ENCODE assay signal across 10 mouse cellular contexts in the genomic region with DNA sequence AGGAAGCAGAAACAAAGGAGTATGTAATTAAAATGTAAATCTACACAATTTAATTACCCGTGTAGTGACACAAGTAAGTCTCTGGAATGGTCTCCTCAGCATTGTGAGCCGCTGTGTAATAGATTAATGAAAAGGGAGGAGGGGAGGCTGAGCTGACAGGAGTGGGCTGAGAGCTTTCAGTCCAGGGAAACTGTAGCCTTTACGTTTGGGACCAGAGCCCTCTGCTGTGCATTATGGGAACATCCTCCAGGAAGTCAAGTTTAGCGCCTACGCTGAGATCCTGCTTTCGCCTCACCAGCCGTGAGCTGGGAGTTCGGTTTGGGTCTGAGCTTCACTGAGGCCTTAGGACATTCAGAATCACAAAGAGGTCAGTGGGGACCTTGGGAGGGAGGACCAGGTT. TPM values are rescaled to one million over a fixed set of nuclear protein-coding genes. Genes with fewer than 3 reads are reported as not detected.
DNase-seq lines count a peak whose midpoint lies in the region; ATAC-seq lines count a peak whose summit lies in the region.
"Had no signal": no experiment of that assay in that cellular context is flagged by ENCODE, and none has a peak within 500 bp of the region (broad histone marks: within the 10 kb centered on the region; RNA-seq: fewer than 3 reads in every experiment).

No protein-coding gene starts in this region.

- no peak overlapping the region for H3K9ac ChIP-seq in neural tube, embryonic 11.5 days (ENCODE audit: low read length)
- H3K9ac ChIP-seq in hindbrain, embryonic 15.5 days = no peak overlapping the region
- H3K9ac ChIP-seq: heart, embryonic 13.5 days had no signal

- no peaks in the 10 kb centered on the region for H3K27me3 ChIP-seq in neural tube, embryonic 11.5 days (ENCODE audit: control insufficient read depth, insufficient read depth, low read length)
- no peaks in the 10 kb centered on the region for H3K27me3 ChIP-seq in hindbrain, embryonic 15.5 days
- H3K27me3 ChIP-seq: heart, embryonic 13.5 days had no signal

- H3K4me3 ChIP-seq in neural tube, embryonic 11.5 days (ENCODE audit: low read depth, low read length) = no peak overlapping the region
- no peak overlapping the region for H3K4me3 ChIP-seq in hindbrain, embryonic 15.5 days
- H3K4me3 ChIP-seq: heart, embryonic 13.5 days had no signal

- no peaks in the 10 kb centered on the region; the same call in 1 of the 2 replicates for H3K36me3 ChIP-seq in neural tube, embryonic 11.5 days (ENCODE audit: control insufficient read depth, insufficient read depth, low read length)
- H3K36me3 ChIP-seq in hindbrain, embryonic 15.5 days = peaks cover 25% of the 10 kb centered on the region
- H3K36me3 ChIP-seq: heart, embryonic 13.5 days had no signal

- ATAC-seq in frontal cortex, adult (ENCODE audit: low TSS enrichment) = peak; percentile 78; the same call in 1 of the 2 replicates
- ATAC-seq in neural tube, embryonic 11.5 days (ENCODE audit: insufficient read depth, low FRiP score, low TSS enrichment) = no peak; the same call in 1 of the 2 replicates
- peak; percentile 84 for ATAC-seq in hindbrain, embryonic 15.5 days (ENCODE audit: low FRiP score, low read depth)

- H3K9me3 ChIP-seq in neural tube, embryonic 11.5 days (ENCODE audit: control insufficient read depth, low read length) = peaks cover 3% of the 10 kb centered on the region; the same call in 1 of the 2 replicates
- H3K9me3 ChIP-seq in hindbrain, embryonic 15.5 days = peaks cover 18% of the 10 kb centered on the region; the same call in 1 of the 2 replicates

- H3K27ac ChIP-seq in neural tube, embryonic 11.5 days (ENCODE audit: low read depth, low read length) = no peak overlapping the region
- no peak overlapping the region for H3K27ac ChIP-seq in hindbrain, embryonic 15.5 days (replicated peaks)
- H3K27ac ChIP-seq: heart, embryonic 13.5 days had no signal

- no peak overlapping the region for H3K4me2 ChIP-seq in neural tube, embryonic 11.5 days (ENCODE audit: low read depth)
- no peak overlapping the region for H3K4me2 ChIP-seq in hindbrain, embryonic 15.5 days
- H3K4me2 ChIP-seq: heart, embryonic 13.5 days had no signal

- WGBS in neural tube, embryonic 11.5 days = 36% methylated on average over 8 of the region's 8 CpGs
- 20% methylated on average over 8 of the region's 8 CpGs for WGBS in hindbrain, embryonic 15.5 days

- no peaks in the 10 kb centered on the region for H3K4me1 ChIP-seq in neural tube, embryonic 11.5 days (ENCODE audit: control insufficient read depth, insufficient read depth, low read length)
- peaks cover 3% of the 10 kb centered on the region; the same call in 1 of the 2 replicates for H3K4me1 ChIP-seq in hindbrain, embryonic 15.5 days (replicated peaks)
- H3K4me1 ChIP-seq: heart, embryonic 13.5 days had no signal

- DNase-seq in frontal cortex, postnatal 14 days (ENCODE audit: low spot score in 2 of 2) = no peak
- DNase-seq in neural tube, embryonic 11.5 days (ENCODE audit: low spot score) = peak; percentile 32
- no peak for DNase-seq in neural tube, embryonic 10.5 days (ENCODE audit: extremely low spot score, low spot score)
- DNase-seq in retina, embryonic 14.5 days (ENCODE audit: low spot score) = peak; percentile 79
- DNase-seq in layer of hippocampus, adult 9-10 months (ENCODE audit: low spot score) = no peak
- no peak for DNase-seq in c-Kit-positive CD71-positive TER-119-positive erythroid progenitor cells, embryonic 14.5 days (ENCODE audit: low spot score)

RNA-seq across cellular contexts. Expression of a gene that starts 19.1 kb away (rescaled TPM):
- 5.1 and 6.1 TPM in 2 replicates for polyA plus RNA-seq in neural tube, embryonic 11.5 days (2014; fragmentation: Nextera tagmentation; extraction: Ambion mirVana)
- polyA plus RNA-seq in hindbrain, embryonic 15.5 days (2015; fragmentation: Nextera tagmentation; extraction: Ambion mirVana) = 5.8 and 8.3 TPM in 2 replicates
- polyA plus RNA-seq: liver, embryonic 16.5 days had no signal

RNA-seq across cellular contexts. Expression of a gene that starts 23.2 kb away (rescaled TPM):
- polyA plus RNA-seq in neural tube, embryonic 11.5 days (2014; fragmentation: Nextera tagmentation; extraction: Ambion mirVana) = 89.0 and 97.7 TPM in 2 replicates
- 94.3 and 101 TPM in 2 replicates for polyA plus RNA-seq in hindbrain, embryonic 15.5 days (2015; fragmentation: Nextera tagmentation; extraction: Ambion mirVana)

RNA-seq across cellular contexts. Expression of a gene that starts 38.6 kb away (rescaled TPM):
- 22.2 and 23.0 TPM in 2 replicates for polyA plus RNA-seq in neural tube, embryonic 11.5 days (2014; fragmentation: Nextera tagmentation; extraction: Ambion mirVana)
- polyA plus RNA-seq in hindbrain, embryonic 15.5 days (2015; fragmentation: Nextera tagmentation; extraction: Ambion mirVana) = 8.5 and 9.1 TPM in 2 replicates

RNA-seq across cellular contexts. Expression of a gene that starts 50.7 kb away (rescaled TPM):
- polyA plus RNA-seq in neural tube, embryonic 11.5 days (2014; fragmentation: Nextera tagmentation; extraction: Ambion mirVana) = not detected in 2 replicates
- polyA plus RNA-seq in hindbrain, embryonic 15.5 days (2015; fragmentation: Nextera tagmentation; extraction: Ambion mirVana) = 0.07 TPM in 1 of 2 replicates, not detected in the other
- polyA plus RNA-seq: heart, embryonic 13.5 days had no signal

Comparison
In these comparisons a context has a peak if more than half of its experiments do, and no peak if none do; other contexts are left out.
1. DNase-seq: peak in neural tube, embryonic 11.5 days (single experiment) and retina, embryonic 14.5 days (single experiment); none in frontal cortex, postnatal 14 days (0 of 2), neural tube, embryonic 10.5 days (single experiment), layer of hippocampus, adult 9-10 months (single experiment) and c-Kit-positive CD71-positive TER-119-positive erythroid progenitor cells, embryonic 14.5 days (single experiment).